Mouse (Mus musculus): ENCODE results near the gene Cnot1.

DNA sequence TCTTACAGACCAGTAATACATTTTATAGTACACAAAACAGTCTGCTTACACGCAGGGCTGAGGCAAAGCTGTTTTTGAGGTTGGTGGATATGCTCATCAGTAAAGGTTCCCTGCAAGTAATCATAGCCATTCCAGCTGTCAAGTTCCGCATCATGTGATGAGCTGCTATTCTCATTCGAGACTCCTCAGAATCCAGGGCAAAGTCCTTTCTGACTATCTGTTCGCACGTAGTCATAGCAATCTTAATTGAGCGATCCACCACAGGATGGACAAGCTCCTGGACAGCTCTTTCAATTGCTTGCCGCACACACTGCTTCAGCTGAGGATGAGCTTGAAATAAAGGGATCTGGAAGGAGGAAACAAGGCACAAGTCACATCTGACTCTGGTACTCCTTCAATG, 65.5 kb downstream of the Cnot1 start:
- TF ChIP-seq CTCF (IDR thresholded peaks at IDR 0.05; ENCODE audit: low read depth) (no peak), EP300 (IDR thresholded peaks at IDR 0.05; ENCODE audit: low read depth) (no peak)
